Mouse (Mus musculus) layer of hippocampus, adult 2 months (tissue): ENCODE results near the gene Cfap70. TPM values are rescaled to one million over a fixed set of nuclear protein-coding genes. Genes with fewer than 3 reads are reported as not detected.

Source experiments
- DNase-seq, 2 experiments: peaks; one replicate each; pipeline ENCODE4 v3.0.0; 2022; ENCODE audit warnings: low spot score in 2 of 2
- H3K27ac ChIP-seq: fragments of 200-600 bp; 2 replicates; pipeline ENCODE4 v1.8.1; 2022
- H3K4me3 ChIP-seq: fragments of 200-600 bp; 2 replicates; pipeline ENCODE4 v1.8.1; 2022; ENCODE audit warnings: mild to moderate bottlenecking
- CTCF ChIP-seq: fragments of 200-600 bp; conservative IDR thresholded peaks from 2 replicates; pipeline ENCODE4 v1.8.1; 2022; ENCODE audit warnings: antibody characterized with exemption, mild to moderate bottlenecking, moderate library complexity
- total RNA-seq, 2 experiments: library from RNA; stranded (reverse); gene quantifications; 2 replicates each; pipeline ENCODE4 v1.2.3; 2021

Cfap70 gene
- total RNA-seq, 2 experiments from 2014 or later = 0.51 to 1.4 TPM

DNA sequence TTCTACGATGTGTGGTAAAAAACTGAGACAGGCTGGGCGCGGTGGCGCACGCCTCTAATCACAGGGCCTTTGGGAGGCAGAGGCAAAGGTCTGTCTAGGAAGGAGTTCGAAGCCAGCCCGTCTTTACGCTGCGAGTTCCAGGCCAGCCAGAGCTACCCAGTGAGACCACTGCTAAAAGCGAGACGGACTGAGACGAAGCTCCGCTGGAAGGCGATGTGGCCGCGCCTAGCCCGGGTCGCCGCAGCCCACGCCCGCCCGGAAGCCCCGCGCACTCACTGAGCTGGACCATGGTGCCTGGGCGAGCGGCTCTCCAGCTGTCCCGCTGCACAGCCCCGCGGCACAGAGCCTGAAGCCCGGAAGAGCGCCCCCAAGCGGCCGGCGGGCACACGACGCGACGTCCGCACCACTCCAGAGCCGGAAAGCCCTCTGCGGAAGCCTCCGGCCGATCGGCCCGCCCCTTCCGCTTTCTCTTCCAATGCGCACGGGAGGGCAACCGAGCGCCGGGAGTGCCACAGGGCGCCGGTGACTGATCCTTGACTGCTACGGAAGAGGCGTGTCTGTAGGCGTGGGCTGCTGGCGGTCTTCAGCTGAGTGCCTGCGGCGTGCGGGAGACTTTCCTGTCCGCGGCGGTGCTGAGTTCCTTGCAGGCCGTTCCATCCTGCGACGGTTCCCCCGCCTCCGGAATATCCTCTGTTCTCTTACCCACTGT lies 58.7 kb downstream of the Cfap70 start, which contains the start of gene Mrps16:
TSS of gene Mrps16 (minus strand) at position 430 of the 709 bp plus-strand sequence.
- peak; percentile 94 to 95 for DNase-seq
- peak; percentile 100 for TF ChIP-seq CTCF
- Histone ChIP-seq H3K4me3 (peak within 1 kb of the TSS; percentile 56), H3K27ac (peak within 1 kb of the TSS; percentile 94)

DNA sequence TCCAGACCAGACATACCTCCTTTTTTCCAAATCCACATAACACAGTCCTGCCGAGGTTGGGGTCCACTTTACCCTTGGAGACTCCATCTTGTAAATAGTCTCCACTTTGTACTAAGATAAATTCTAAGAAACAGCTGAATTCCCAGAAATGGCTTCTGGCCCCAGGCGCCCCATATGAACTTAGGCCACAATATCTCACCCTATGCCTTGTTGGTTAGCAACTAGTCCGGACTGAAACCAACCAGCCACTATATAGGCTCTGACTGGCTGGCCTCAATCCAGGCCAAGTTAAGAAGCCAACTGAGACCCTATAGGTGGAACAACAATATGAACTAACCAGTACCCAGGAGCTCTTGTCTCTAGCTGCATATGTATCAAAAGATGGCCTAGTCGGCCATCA lies 59.7 kb downstream of the Cfap70 start:
- H3K27ac ChIP-seq = no peak overlapping the region
- H3K4me3 ChIP-seq = peak overlapping the region; percentile 24; the same call in 1 of the 2 replicates
- DNase-seq = no peak
- TF ChIP-seq CTCF = no peak

DNA sequence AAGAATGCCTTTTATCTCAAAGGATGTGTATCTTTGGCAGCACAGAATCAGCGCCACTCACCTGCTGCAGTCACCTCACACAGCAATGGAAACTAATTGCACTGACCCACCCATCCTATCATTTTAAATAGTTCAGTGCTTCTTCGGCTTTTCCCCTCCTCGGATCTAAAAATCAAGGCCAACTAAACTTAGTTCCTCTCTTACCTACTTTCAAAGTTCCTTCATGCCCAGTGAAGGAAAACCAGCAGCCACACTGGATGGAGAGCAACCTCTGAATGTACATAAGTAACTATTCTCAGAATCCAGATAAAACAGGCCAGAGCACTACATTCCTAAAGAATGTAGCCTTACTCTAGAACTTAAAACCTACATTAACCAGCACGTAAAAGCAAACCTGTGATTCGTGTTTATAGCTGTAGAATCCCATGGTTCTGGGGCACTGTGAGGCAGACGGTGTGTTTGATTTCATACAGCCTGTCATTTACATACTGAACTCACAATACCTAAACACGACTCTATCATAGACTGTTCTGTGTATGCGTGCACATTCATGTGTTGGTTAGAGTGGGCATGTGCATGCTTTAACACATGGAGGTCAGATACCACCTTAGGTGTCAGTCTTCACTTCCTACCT lies 62.5 kb downstream of the Cfap70 start:
- Histone ChIP-seq H3K27ac (peak overlapping the region; percentile 78; the same call in 1 of the 2 replicates), H3K4me3 (peak overlapping the region; percentile 81)
- TF ChIP-seq CTCF = no peak
- no peak for DNase-seq

DNA sequence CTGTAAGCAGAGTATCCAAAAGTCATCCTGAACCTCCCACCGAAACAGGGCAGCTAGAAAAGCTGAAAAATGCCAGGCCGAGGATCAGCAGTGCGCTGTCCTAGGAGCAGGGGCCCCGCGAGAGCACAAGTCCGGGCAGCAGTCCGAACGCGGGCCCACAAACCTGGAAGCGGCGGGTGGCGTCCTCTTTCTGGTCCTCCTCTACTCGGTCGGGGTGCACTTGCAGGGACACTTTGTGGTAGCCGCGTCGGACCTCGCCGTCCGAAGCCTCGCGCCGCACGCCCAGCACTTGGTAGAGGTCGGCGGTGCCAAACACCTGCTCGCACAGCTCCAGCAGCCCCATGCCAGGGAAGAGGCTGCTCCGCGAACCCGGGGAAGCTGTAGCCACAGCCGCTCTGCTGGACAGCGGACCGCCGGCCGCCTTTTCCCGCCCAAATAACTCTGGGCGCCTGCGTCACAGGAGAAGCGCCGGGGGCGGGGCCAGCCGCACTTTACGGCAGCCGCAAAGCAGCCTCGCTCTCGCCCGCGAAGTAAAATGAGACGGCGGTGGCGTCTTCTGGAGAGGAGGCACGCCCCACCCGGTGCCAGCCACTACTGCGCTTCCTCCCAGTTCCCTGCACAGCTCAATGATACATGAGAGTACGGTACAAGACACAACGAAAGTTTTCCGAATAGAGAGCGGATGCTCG lies 63.4 kb downstream of the Cfap70 start, which contains the start of gene Dnajc9:
TSS of gene Dnajc9 (minus strand) at position 470 of the 689 bp plus-strand sequence.
- DNase-seq = peak; percentile 92 to 95

DNA sequence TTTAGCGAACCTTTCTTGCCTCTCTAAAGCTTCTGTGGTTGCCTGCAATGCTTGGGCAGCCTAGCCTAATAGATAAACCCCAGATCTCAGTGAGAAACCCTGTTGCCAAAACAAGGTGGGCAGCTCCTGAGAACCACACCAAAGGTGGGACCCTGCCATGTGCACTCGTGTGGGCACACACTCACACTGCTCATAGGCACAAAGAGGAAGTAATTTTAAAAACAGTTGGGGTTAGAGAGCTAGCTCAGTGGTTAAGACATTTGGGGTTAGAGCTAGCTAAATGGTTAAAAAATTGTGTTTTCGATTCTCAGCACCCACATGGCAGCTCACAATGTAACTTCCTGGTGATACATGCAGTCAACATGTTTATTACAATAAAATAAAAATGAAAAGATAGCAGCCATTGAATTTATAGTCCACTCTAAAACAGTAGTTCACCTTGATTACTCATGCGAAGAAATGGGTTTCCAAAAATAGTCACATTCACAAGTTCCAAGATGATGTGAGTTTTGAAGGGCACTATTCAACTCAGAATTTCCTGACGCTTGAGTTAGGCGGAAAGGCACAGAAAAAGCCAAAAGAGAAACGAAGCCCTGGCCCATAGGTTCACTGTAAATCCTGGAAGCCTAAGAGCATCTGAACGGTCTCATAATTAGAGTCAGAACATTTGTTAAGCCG lies 72.1 kb downstream of the Cfap70 start:
- H3K4me3 ChIP-seq = no peak overlapping the region
- TF ChIP-seq CTCF = no peak
- H3K27ac ChIP-seq = no peak overlapping the region
- no peak for DNase-seq

More for the DNA sequence above, 63.4 kb downstream of the Cfap70 start, which contains the start of gene Dnajc9:
- TF ChIP-seq CTCF = 0 out of 2 replicates have a peak, but pooled peaks have one; percentile 9
- Histone ChIP-seq H3K27ac (peak within 1 kb of the TSS; percentile 78), H3K4me3 (peak within 1 kb of the TSS; percentile 81)

DNA sequence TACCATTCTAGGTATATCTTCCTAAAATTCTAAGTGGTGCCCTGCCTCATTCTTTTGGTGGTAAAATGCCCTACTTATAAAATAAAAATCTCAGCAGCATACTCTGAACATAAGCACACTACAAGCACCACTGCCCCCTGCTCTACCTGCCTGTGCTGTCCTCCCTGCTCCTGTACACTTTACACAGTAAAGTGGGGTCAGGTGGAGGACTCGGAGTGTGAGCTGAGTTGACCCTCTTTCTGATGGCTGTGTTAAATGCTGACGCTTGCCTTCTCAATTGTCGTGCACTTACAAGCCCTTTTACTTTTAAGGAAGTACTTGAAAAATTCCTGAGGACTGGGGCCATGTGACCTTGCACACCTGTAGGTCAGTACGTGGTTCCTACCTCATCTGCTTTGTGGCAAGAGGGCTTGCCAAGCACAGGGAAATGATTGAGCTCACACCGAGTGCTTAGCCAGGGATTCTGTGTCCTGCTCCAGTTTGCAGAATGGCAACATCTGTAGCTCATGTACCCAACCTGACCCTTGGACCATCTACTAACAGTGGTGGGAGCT lies 72.9 kb downstream of the Cfap70 start:
- Histone ChIP-seq H3K27ac (no peak overlapping the region), H3K4me3 (no peak overlapping the region)
- TF ChIP-seq CTCF = no peak
- no peak for DNase-seq

DNA sequence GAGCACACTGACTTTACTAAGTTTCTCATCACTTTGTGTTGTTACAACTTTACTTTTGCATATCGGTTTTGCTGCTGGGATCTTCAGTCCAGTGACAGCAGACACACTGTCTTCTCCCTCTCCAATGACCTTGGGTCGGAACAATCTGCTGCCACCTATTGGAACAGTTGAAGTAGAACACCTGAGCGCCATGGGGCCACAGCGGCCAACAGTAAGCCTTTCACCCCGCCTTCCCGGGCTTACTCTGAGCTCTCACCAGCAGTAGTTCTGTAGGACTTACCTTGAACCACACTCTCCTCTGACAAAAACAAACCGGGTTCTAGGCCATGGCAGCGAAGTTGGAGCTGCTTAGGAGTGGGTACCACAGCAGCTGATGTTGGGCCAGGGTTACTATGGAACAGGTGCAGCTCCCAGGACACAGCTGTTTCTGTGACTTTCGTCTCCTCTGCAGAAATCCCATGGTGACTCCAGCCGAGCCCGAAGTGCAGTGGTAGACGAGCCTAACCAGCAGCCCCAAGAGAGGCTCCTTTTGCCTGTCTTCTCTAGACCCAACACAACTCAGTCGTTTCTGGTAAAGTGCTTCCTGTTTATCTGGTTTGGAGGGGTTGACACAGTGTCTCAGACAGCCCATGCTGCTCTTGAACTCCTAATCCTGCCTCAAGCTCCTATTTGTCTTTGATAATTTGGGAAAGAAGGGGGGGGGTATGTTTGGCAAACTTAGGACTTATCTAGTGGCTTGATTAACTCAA lies 73.5 kb downstream of the Cfap70 start:
- H3K4me3 ChIP-seq = no peak overlapping the region
- DNase-seq = no peak
- no peak overlapping the region for H3K27ac ChIP-seq
- TF ChIP-seq CTCF = peak; percentile 71

DNA sequence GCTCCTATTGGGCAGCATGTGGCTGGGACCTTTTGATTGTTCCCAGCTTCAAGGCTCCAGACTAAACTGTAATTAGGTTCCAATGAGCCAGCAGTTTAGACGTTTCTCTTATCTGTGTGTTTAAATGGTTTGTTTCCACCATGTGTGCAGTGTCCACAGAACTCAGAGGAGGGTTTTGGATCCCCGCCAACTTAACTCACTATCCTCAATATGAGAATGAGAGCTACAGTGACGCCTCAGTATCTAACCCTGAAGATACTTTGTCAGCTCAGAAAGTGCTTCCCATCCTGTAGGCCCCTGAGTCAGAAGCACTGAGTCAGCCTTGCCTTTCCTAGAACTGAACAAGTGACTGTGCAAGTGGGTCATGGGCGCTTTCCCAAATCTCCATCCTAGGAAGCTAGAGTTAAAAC lies 74.9 kb downstream of the Cfap70 start:
- DNase-seq = no peak
- no peak overlapping the region for H3K27ac ChIP-seq
- TF ChIP-seq CTCF = no peak
- no peak overlapping the region for H3K4me3 ChIP-seq

DNA sequence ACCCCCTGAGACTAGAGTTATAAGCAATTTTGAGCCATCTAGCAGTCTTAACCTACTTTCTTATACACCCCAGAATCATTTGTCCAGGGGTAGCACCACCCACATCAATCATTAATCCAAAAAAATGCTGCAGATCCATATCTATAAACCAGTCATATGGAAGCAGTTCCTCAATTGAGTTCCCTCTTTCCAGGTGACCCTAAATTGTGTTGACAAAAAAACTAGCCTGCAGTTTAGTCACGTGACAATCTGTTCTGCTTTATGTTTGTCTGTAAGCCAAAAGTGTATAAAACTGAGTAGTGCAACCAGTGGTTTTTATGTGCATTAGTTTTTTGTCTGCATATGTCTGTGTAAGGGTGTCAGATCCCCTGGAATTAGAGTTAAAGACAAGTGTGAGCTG lies 80.2 kb downstream of the Cfap70 start:
- no peak for DNase-seq
- no peak overlapping the region for H3K4me3 ChIP-seq
- no peak for TF ChIP-seq CTCF
- H3K27ac ChIP-seq = no peak overlapping the region

DNA sequence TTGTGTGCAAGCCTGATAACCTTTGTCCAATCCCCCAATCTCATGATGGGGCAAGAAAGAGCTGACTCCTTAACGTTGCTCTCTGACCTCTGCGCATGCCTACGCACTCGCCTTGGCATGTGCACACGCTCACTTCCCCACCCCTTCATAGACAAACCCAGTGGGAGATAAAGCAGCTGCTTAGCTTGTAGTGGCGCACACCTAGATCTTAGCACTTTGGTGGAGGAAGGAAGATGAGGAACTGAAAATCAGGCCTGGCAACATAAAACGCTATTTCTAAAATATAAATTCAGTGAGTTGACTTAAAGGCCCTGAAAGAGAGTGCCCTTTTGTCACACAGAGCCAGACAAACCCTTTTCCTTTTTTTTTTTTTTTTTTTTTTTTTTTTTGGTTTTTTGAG lies 81.2 kb downstream of the Cfap70 start:
- no peak for TF ChIP-seq CTCF
- Histone ChIP-seq H3K27ac (no peak overlapping the region), H3K4me3 (no peak overlapping the region)
- no peak for DNase-seq

DNA sequence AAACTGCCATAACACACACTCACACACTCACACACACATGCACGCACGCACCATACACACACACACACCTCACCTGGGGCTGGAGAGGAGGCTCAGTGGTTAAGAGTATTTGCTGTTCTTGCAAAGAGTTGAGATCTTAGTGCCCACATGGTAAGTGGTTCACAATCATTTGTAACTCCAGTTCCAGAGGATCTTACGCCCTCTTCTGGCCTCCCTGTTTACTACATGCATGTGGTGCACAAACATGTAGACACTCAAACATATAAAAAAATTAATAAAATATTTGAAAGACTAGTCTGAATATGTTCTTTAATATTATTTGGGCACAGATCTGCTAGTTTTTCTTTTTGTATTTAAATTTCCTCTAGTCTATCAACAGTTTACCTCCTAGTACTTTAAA lies 83.8 kb downstream of the Cfap70 start:
- TF ChIP-seq CTCF = peak; percentile 45
- no peak overlapping the region for H3K27ac ChIP-seq
- DNase-seq = no peak
- H3K4me3 ChIP-seq = no peak overlapping the region

DNA sequence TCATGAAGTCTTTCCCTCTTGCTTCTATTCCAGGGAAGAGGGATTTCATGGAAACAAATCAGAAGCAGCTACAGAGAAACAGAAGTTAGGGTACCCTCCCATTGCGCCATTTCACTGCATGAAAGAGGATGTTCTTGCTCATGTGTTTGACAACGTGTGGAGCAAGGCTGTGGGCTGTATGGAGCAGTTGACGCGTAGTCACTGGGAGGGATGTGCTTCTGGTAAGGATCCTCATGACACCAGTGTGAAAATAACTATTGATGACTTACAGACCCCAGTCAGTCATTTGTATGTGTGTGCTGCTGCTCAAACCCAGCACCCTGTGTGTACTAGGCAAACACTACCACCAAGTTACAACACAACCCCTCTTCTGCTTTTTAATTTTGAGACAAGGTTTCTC lies 88.8 kb downstream of the Cfap70 start:
- H3K27ac ChIP-seq = no peak overlapping the region
- no peak for TF ChIP-seq CTCF
- DNase-seq = no peak
- no peak overlapping the region for H3K4me3 ChIP-seq
